Mouse (Mus musculus) embryonic facial prominence, embryonic 13.5 days (tissue): ENCODE measurements around the gene 4930507D05Rik. TPM values are rescaled to one million over a fixed set of nuclear protein-coding genes. Genes with fewer than 3 reads are reported as not detected.

Experiments
- ATAC-seq: fragments of 200-750 bp; cut with Nextera tagmentation; 2 replicates; pipeline ENCODE4 v1.8.0; 2017; ENCODE audit warnings: low read depth; ENCODE audit not compliant: insufficient number of reproducible peaks, insufficient read depth, low FRiP score, low TSS enrichment
- H3K27ac ChIP-seq: fragments of 300-500 bp; sonication (generic); 2 replicates; pipeline ENCODE4 v1.5.1; 2015; ENCODE audit warnings: moderate library complexity, mild to moderate bottlenecking, inconsistent platforms
- H3K27me3 ChIP-seq: fragments of 300-500 bp; sonication (generic); 2 replicates; pipeline ENCODE4 v1.6.1; 2015; ENCODE audit warnings: mild to moderate bottlenecking, inconsistent platforms
- H3K36me3 ChIP-seq: fragments of 300-500 bp; sonication (generic); 2 replicates; pipeline ENCODE4 v1.6.1; 2015; ENCODE audit warnings: mild to moderate bottlenecking, inconsistent platforms
- H3K4me1 ChIP-seq: fragments of 300-500 bp; sonication (generic); 2 replicates; pipeline ENCODE4 v1.6.1; 2015; ENCODE audit warnings: inconsistent platforms
- H3K4me2 ChIP-seq: fragments of 300-500 bp; sonication (generic); 2 replicates; pipeline ENCODE4 v1.6.1; 2015; ENCODE audit warnings: moderate library complexity, mild to moderate bottlenecking, inconsistent platforms
- H3K4me3 ChIP-seq: fragments of 300-500 bp; sonication (generic); 2 replicates; pipeline ENCODE4 v1.5.1; 2015; ENCODE audit warnings: mild to moderate bottlenecking, inconsistent platforms
- H3K9ac ChIP-seq: fragments of 300-500 bp; sonication (generic); 2 replicates; pipeline ENCODE4 v1.6.1; 2015; ENCODE audit warnings: mild to moderate bottlenecking, inconsistent platforms
- H3K9me3 ChIP-seq: fragments of 300-500 bp; sonication (generic); 2 replicates; pipeline ENCODE4 v1.6.1; 2016; ENCODE audit warnings: inconsistent platforms
- WGBS: fragments of 180-500 bp; shearing (Covaris S2); methylation state at CpG from one replicate; pipeline ENCODE4 v1.1.7; 2015; ENCODE audit warnings: mixed read lengths; 5-methylcytosine and 5-hydroxymethylcytosine counted together
- polyA plus RNA-seq: library from polyadenylated mRNA; unstranded; fragments of >200 nt; fragmentation: Nextera tagmentation; extraction: Ambion mirVana; gene quantifications from 2 replicates; pipeline ENCODE4 v1.2.1, GENCODE M21; 2015

4930507D05Rik gene
- 0.60 and 0.73 TPM in 2 replicates for polyA plus RNA-seq

DNA sequence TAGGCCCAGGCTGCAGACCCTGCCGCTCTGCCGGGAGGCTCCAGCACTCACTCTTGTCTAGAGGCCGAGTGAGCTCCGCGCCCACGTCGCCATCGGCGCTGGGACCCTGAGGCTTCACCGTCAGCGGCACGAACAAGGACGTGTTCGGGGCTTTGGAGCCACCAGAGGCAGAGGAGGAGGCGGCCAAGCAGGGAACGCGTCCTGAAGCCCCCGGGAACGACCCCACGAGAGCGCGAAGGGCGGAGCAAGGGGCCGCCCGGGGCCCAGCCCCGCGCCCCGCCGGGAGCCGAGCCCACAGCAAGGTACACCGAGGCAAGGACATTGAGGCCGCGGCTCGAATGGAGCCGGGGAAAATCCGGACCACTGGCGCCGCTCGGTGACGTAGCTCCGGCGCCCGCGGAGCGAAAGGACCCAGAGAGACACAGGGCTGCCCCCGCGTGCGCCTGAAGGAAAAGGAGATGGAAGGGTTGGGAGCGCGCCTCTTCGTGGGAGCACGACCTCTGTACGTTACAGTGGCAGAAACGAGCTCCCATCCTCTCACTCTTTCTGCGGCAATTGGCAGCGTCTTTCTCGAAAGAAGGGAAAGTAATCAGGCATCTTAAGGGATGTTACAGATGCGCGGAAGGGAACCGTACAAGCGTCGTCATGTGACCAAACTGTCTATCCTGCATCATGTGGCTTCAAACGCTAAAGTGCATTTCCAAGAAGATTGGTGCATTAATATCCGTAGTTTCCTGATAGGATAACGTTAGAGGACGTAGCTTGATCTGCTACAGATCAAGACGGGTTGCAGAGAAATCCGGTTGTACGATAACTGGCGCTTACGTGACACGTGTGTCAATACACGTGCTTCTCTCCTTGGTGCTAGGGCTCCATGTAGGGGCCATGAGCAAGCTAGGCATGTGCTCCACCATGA lies at the start of gene 4930507D05Rik, which contains the start of gene Supv3l1:
Gene 4930507D05Rik (plus strand): TSS at position 126 of the 916 bp plus-strand sequence.
Gene Supv3l1 (minus strand): TSS at position 375 of the 916 bp plus-strand sequence.
- ATAC-seq = peak; percentile 83
- H3K4me3 ChIP-seq = peak within 1 kb of the TSS; percentile 98
- H3K4me1 ChIP-seq = peaks cover 15% of the 10 kb centered on the region
- peak within 1 kb of the TSS; percentile 74 for H3K4me2 ChIP-seq
- no peaks in the 10 kb centered on the region for H3K9me3 ChIP-seq
- peak within 1 kb of the TSS; percentile 98 for H3K9ac ChIP-seq
- H3K36me3 ChIP-seq = peaks cover 28% of the 10 kb centered on the region
- WGBS = under 1% methylated on average over 73 of the region's 73 CpGs
- no peaks in the 10 kb centered on the region for H3K27me3 ChIP-seq
- peak within 1 kb of the TSS; percentile 87 for H3K27ac ChIP-seq

DNA sequence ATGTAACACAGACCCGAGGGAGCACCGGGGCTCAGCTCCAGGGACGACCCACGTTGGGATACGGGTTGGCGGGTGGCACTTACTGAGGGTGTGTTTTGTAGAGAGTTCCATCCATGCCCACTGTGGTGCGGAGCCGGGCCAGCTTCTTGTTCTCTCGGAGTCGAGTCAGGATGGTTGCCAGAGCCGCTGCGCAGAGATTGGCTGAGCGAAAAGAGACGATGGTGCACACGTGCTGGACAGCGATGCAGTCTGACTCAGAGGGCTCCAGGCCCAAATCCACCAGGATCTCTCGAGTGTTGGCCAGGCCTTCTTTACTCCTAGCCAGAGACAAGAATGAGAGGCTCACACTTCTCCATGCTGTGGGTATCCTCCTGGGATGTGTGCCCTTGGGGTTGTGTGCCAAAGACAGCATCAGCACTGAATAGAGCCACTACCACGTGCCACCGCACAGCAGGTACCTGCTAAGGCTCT lies 47.6 kb upstream of the 4930507D05Rik start:
- Histone ChIP-seq H3K9me3 (no peaks in the 10 kb centered on the region), H3K4me1 (peaks cover 6% of the 10 kb centered on the region), H3K36me3 (no peaks in the 10 kb centered on the region), H3K9ac (no peak overlapping the region), H3K4me3 (no peak overlapping the region), H3K4me2 (no peak overlapping the region), H3K27me3 (peaks cover 5% of the 10 kb centered on the region; the same call in 1 of the 2 replicates), H3K27ac (no peak overlapping the region)
- ATAC-seq = no peak
- 84% methylated on average over 19 of the region's 19 CpGs for WGBS

DNA sequence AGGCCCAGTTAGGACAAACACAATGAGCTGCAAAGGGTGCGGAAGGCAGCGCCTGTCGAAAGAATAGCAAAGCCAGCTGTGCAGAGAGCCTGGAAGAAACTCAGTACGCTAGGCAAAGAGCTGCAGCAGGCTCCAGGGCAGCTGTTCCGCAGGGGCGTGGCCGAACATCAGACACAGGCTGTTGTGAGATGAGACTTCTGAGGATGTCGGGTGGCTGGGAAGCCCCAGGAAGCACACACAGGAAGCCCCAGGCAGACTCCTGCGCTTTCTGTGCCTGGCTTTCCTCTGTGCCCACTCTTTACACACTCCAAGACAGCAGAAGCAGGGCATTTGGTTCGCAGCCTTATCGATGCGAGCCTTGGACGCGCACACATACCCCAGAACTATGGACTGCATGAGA lies 44.4 kb upstream of the 4930507D05Rik start:
- Histone ChIP-seq H3K4me2 (peak overlapping the region; percentile 48), H3K4me3 (peak overlapping the region; percentile 21), H3K9me3 (no peaks in the 10 kb centered on the region), H3K27me3 (peaks cover 21% of the 10 kb centered on the region), H3K27ac (no peak overlapping the region), H3K9ac (0 out of 2 replicates have a peak overlapping the region, but pooled peaks have one; percentile 40), H3K4me1 (peaks cover 6% of the 10 kb centered on the region), H3K36me3 (no peaks in the 10 kb centered on the region)
- 37% methylated on average over 14 of the region's 14 CpGs for WGBS
- no peak for ATAC-seq

DNA sequence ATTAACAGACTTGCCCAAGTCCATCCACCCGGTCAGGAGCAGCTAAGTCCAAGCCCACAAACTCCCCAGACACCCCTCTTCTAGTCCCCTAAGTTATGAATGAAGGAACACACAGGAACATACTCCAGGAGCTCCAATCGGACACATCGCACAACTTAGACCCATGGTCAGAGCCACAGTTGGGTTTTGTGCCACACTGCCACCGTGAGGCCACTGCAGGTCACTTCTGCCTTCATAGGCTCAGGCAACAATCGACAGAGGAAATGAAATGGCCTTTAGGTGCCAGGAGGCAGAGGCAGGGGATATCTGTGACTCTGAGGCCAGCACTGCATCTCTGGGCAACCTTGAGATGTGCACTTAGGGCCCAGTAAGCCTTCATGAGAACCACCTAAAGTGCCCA lies 38.3 kb upstream of the 4930507D05Rik start:
- no peaks in the 10 kb centered on the region for H3K4me1 ChIP-seq
- ATAC-seq = no peak
- H3K9me3 ChIP-seq = no peaks in the 10 kb centered on the region
- no peak overlapping the region for H3K27ac ChIP-seq
- H3K36me3 ChIP-seq = no peaks in the 10 kb centered on the region
- H3K4me2 ChIP-seq = no peak overlapping the region
- H3K4me3 ChIP-seq = no peak overlapping the region
- H3K9ac ChIP-seq = no peak overlapping the region
- 9% methylated on average over 5 of the region's 5 CpGs for WGBS
- peaks cover 16% of the 10 kb centered on the region; the same call in 1 of the 2 replicates for H3K27me3 ChIP-seq

DNA sequence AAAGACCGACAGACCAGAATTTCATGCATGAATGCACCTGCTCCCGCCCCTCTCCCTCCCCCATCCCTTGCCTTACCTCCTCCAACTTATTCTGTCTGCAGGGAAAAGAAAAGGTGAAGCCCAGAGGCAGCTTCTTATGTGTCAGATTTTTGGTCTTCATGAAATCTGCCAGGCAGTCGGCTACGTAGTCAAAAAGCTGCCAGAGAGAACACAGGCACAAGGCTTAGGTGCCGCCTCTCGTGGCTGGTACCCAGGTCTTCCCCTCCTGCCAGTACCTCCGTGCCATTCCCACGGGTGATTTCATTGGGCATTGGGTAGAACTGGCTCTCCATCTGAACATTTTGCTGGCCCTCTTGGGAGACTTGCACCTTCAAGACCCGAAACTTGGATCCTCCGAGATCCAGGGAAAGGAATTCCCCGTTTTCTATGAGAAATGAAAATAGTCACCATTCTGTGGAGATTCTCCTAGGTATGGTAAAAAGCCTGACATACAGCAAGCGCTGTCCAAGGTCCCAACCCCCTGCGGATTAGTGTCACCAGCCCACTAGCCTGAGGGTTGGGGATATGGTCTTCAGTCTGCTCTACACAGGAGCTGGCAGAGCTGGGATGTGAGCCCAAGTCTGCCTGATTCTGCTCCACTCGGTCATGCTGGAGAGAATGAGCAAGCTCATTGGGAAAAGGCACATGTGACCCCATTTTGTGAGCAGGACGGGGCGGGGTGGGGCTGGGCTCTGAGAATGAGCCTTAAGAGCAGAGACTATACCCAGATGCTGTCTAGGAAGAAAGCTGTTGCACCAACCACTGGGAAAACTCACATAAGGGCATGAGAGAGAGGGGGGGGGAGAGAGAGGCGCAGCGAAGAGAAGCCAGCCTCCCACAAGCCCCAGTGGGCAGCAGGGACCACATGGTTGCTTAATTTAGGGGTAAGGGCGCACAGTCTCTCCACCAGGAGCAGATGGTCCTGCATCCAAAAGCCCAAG lies 37.6 kb upstream of the 4930507D05Rik start:
- 64% methylated on average over 19 of the region's 19 CpGs for WGBS
- Histone ChIP-seq H3K27ac (no peak overlapping the region), H3K9ac (no peak overlapping the region), H3K9me3 (no peaks in the 10 kb centered on the region), H3K4me3 (no peak overlapping the region), H3K4me1 (no peaks in the 10 kb centered on the region), H3K27me3 (peaks cover 15% of the 10 kb centered on the region; the same call in 1 of the 2 replicates), H3K36me3 (no peaks in the 10 kb centered on the region), H3K4me2 (no peak overlapping the region)
- peak; percentile 21 for ATAC-seq

DNA sequence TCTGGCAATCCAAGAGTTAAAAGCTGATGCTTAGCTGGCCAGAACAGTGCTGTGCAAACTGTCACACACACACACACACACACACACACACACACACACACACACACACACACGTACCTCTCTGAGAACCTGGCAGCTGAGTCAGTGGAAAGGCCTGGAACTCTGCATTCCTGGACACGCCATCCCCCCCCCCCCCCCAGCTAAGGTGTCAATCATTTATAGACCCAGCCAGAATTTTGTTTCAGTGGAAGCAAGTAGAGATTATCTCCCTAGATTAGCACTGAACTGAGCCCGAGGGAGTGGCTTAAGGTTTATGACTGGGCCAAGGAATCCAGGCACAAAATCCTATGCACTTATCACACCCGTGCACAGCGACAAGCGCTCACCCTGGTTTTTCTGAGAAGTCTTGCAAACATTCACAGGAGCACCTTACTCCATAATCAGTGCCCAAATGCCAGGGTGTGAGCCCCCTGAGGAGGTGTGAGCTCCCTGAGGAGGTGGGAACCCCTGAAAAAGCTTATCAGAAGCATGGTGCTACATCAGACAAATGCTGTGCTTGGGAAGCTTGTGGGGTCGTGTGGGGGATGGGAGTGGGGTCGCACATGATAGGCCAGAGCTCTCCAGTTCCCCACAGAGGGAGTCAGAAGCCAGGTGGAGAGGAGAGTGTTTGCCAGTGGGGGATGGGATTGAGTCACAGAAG lies 36.2 kb upstream of the 4930507D05Rik start:
- no peaks in the 10 kb centered on the region for H3K36me3 ChIP-seq
- ATAC-seq = no peak
- 0 out of 2 replicates have a peak, but pooled peaks cover 4% of the 10 kb centered on the region for H3K27me3 ChIP-seq
- no peak overlapping the region for H3K9ac ChIP-seq
- no peaks in the 10 kb centered on the region for H3K4me1 ChIP-seq
- H3K4me3 ChIP-seq = no peak overlapping the region
- no peak overlapping the region for H3K27ac ChIP-seq
- H3K9me3 ChIP-seq = no peaks in the 10 kb centered on the region
- 27% methylated on average over 8 of the region's 8 CpGs for WGBS
- H3K4me2 ChIP-seq = no peak overlapping the region

DNA sequence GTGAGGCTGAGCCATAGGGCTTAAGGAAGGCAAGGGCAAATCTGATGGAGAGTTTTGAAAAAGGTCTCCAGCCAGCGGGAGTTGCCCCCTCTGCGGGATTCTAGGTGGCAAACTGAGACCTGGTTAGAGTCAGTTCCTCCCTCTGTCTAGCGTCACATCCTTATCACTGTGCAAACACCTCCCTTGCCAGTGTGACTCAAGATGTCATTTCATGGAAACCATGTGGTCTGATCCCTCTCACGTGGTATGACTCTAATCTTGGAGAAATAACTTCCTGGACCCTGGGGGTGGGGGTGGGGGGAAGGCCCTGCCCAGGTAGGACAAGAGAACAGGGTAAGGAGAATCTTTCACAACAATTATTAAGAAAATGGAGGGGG lies 35.7 kb upstream of the 4930507D05Rik start:
- 32% methylated on average over 4 of the region's 4 CpGs for WGBS
- H3K9me3 ChIP-seq = no peaks in the 10 kb centered on the region
- 0 out of 2 replicates have a peak, but pooled peaks cover 4% of the 10 kb centered on the region for H3K27me3 ChIP-seq
- no peak overlapping the region for H3K4me3 ChIP-seq
- H3K9ac ChIP-seq = no peak overlapping the region
- H3K4me2 ChIP-seq = no peak overlapping the region
- H3K27ac ChIP-seq = no peak overlapping the region
- H3K36me3 ChIP-seq = no peaks in the 10 kb centered on the region
- ATAC-seq = no peak
- 0 out of 2 replicates have a peak, but pooled peaks cover 3% of the 10 kb centered on the region for H3K4me1 ChIP-seq

DNA sequence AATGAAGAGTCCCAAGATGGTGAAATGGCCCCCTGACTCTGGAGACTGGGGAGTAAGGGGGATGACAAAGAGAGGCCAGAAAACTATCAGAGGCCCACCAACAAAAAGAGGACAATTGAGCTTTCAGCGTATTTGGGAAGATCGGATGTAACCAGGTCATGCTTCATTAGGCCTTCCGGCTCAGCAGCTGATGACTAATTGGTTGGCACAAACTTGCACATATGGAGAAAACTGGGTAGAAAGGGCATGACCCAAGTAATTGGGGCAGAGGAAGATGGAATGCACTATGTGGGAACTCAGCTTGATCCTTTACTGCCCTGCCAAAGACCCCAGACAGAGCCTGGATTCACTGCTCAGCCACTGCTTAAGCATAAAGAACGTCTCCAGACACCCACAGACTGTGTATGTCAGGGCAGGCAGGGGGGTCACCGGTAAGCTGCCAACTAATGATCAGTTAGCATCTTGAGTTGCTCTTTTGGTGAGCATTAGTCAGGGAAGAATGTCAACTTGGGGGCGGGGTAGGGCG lies 30.4 kb upstream of the 4930507D05Rik start:
- Histone ChIP-seq H3K9ac (no peak overlapping the region), H3K4me1 (peaks cover 10% of the 10 kb centered on the region; the same call in 1 of the 2 replicates), H3K4me2 (no peak overlapping the region), H3K27me3 (no peaks in the 10 kb centered on the region), H3K4me3 (no peak overlapping the region), H3K36me3 (no peaks in the 10 kb centered on the region), H3K27ac (no peak overlapping the region), H3K9me3 (no peaks in the 10 kb centered on the region)
- no peak for ATAC-seq
- 49% methylated on average over 7 of the region's 7 CpGs for WGBS

DNA sequence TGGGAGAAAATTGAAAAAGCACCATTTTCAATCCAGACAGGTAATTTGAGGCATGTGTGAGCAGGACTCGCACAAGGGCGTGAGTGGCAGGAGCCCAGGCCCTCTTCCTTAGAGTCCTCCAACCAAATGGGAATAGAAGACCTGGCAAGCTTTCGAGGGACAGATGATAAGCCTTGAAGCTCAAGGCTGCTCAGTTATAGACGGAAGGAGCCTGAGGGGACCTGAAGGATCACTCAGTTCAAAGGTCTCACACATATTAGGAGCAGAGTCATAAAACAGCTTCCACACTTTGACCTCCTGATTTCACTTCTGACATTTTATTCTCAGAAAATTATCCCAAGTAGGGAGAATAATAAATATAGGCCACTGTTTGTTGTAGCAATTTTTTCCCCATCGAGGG lies 29.9 kb upstream of the 4930507D05Rik start:
- H3K36me3 ChIP-seq = no peaks in the 10 kb centered on the region
- H3K4me1 ChIP-seq = peaks cover 10% of the 10 kb centered on the region; the same call in 1 of the 2 replicates
- H3K4me3 ChIP-seq = no peak overlapping the region
- no peaks in the 10 kb centered on the region for H3K9me3 ChIP-seq
- H3K9ac ChIP-seq = no peak overlapping the region
- no peaks in the 10 kb centered on the region for H3K27me3 ChIP-seq
- H3K27ac ChIP-seq = no peak overlapping the region
- WGBS = 60% methylated on average over 5 of the region's 5 CpGs
- no peak overlapping the region for H3K4me2 ChIP-seq
- ATAC-seq = no peak

DNA sequence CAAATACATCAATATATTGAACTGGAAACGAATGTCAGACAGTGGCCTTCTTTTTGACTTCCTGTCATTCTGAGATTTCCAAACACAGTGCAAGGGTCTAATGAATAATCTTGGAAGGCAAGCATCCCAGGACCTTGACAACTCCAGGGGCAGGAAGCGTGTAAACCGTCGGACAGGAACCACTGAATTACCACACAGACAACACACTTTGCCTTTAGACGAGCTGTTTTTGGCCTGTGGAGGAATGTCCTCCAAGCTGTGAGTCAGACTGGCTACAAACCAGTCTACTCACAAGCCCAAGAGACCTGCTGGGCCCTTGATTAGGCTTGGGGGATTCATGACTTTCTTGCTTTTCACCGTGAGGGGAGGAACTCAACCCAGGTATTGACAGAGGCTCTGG lies 28.9 kb upstream of the 4930507D05Rik start:
- whole genome bisulfite sequencing = 71% methylated on average over 6 of the region's 6 CpGs
- H3K36me3 ChIP-seq = no peaks in the 10 kb centered on the region
- no peak overlapping the region for H3K27ac ChIP-seq
- no peaks in the 10 kb centered on the region for H3K9me3 ChIP-seq
- ATAC-seq = no peak
- H3K9ac ChIP-seq = no peak overlapping the region
- H3K27me3 ChIP-seq = no peaks in the 10 kb centered on the region
- no peak overlapping the region for H3K4me2 ChIP-seq
- no peak overlapping the region for H3K4me3 ChIP-seq
- H3K4me1 ChIP-seq = peaks cover 14% of the 10 kb centered on the region
